Mouse (Mus musculus) heart, adult 11 months (tissue): ENCODE measurements at regions not wholly inside any gene's neighbourhood (a gene's known extent, or its start where the extent isn't known, plus 50 kb on each side); places are given as distances from the start of the nearest gene placed in this dataset.

Experiments
- DNase-seq: peaks from one replicate; pipeline ENCODE4 v3.0.0; 2022

DNA sequence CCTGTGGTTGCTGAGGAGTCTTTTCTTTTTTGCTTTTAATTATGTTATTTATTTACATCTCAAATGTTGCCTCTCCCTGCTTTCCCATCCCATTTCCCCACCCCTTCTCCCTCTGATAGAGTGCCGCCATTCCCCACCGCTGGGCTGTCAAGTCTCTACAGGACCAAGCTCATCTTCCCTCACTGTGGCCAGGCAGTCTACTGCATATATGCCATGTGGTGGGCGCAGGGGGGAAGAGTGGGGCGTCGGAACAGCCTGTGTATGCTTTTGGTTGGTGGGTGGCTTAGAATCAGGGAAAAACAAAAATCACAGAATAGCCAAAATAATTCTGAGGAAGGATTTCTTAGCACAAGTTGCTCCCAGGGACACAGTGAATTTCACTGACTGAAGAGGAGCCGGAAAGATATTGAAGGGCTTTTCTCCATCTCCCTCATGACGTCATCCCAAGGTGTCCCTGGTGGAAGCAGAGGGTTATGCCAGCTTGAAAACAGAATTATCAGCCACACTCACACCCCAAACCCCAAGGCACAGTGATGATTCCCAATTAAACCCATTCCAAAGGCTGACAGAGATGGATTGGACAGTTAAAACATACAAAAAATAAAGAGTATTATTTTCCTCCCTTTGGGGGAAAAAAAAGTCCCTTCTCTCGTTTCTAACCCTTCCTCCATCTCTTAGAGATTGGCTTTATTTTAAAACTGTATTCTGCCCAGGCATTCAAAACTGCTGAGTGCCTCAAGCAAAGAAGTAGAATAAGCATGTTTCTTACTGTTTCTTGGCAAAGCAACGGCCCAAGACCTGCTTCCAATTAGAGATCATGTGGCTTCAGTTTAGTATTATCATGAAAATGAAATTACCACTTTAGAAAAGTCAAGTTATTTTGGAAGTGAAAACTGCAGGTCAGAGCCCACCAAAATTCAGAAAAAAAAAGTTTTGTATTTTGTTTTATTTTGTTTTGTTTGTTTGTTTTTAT, 232.0 kb downstream of the Clic5 start:
- no peak for DNase-seq

- DNase-seq: peak; percentile 50
Measured at GRCm38 (mm10) chr17:44422161-44422560, 233.8 kb downstream of the Clic5 start.

GRCm38 (mm10) chr17:44422865-44423264, 234.5 kb downstream of the Clic5 start:
- peak; percentile 92 for DNase-seq

DNA sequence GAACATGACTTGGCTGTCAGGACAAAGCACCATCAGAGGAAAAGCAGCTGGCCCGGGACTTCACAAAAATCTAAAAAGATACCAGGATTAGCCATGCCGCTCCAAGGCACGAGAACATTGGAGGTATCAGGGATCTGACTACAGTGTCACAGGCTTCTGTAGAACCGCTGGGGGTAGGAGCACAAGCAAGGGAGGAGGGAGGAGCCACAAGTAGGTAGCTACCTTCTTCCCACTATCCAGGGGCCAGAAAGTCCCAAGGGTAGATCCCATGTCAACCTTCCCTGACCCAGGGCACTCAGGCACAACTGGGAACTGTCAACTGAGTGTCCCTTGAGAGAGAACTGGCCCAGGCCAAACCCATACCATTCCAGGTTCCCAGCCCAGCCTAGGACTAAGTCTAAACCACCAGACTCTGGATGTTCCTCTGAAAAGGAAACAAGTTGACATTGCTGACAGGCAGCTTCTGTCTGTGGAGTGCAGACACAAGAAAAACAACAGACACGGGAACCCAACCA, 235.1 kb downstream of the Clic5 start:
- DNase-seq: peak; percentile 97

DNA sequence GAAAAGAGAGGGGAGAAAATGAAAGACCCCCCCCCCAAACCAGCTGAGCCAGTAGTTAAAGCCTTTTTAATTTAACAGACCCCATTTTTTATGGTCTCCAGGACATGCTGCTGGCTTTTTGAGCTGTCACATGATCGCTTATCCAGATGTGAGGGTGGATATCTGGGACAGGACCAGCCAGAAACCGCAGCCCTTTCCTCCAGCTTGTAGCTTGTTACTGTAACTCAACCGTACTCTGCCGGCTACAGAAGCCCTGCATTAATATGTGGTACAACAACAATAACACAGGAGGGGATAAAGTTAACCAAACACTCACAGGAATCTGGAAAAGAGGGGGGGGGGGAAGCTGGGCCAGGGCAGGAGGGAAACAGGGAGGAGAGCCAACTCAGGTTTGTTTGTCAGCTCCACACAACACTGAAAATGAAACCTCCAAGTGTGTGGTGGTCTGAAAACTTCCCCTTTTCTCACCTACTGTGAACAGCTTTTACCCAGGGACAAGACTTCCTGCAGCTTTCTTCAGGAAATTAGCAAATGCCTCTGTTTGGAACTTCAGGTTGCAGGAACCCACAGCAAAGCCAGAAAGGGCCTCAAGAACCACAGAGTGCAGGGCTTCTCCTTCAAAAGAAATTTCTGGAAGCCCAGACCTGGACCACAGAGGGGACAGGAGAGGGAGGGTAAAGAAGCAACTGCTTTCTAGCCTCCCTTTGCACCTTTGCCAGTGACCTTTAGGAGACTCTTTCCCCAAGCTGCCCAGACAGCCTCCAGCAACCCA, 244.3 kb downstream of the Clic5 start:
- peak; percentile 89 for DNase-seq

DNA sequence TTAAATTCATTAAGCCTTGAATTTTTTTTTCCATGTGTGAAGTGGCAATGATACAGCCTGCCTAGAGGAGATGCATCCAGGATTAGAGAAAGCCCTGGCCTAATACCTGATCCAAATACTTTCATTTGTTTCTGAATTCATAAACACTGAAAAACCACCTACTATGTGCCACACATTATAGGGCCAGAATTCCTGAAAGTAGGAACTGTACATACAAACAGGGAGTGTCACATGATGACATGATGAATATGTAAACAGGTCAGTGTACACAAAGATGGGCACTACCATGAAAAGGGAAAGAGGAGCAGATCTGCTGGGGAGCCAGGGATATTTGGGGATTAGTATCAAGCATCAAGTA, 244.9 kb downstream of the Clic5 start:
- DNase-seq: no peak

DNA sequence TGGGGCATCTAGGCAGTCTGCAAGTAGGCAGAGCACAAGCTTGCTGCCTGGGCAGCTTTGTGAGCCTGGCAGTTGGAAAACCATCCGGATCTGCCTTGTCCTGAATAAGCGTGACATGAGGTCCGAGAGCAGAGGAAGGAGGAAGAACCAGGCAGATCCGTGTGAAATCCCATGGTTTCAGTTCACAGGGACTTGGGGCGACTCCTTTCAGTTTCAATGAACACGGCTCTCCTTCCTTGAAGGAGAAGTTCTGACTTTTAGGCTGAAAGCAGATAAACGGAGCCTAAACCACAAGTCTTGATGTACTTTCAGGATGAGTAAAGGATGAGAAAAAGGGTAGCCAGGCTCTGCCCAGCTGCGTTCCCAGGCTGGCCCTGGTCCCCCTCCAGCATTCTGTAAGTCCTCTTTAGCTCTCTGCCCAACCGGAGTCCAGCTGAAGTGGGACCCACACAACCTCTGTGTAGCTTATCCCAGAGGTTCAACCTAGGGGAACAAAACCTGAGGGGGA, 248.2 kb downstream of the Clic5 start:
- DNase-seq: no peak

- DNase-seq: no peak
Measured at GRCm38 (mm10) chr17:44438526-44438925, 250.1 kb downstream of the Clic5 start.

GRCm38 (mm10) chr17:44443460-44443859, 255.1 kb downstream of the Clic5 start:
- no peak for DNase-seq

DNA sequence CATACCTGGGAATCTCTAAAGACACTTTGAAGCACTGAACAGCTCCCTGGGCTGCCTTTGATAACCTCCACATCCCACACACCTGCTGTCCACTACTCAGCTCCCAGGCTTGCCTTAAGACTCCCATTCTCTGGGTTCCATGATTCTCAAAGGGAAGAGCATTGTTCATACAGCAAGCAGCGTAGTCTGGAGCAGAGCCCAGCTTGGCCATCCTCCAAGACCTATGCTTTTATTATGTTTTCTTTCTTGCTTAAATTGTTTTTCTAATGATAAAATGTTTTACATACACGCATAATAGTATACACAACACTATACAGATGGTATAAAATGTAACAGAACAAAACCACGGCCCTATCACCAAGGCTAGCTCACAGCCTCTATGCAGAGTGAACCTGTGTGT, 257.0 kb downstream of the Clic5 start:
- no peak for DNase-seq
